Mouse (Mus musculus): ENCODE measurements around the gene Gm14418. TPM values are rescaled to one million over a fixed set of nuclear protein-coding genes. Genes with fewer than 3 reads are reported as not detected.

Gm14418 gene
- 1 to 10 TPM; 2.1 to 3.9 TPM for total RNA-seq (2023)

GRCm38 (mm10) chr2:177398096-177398495 is at the start of gene Gm14418:
Gene Gm14418, minus strand, starts transcription at chr2:177398320.

Other genes with a start within 250 kb of the Gm14418 start
- 1 to 10 TPM; 5.9 to 7.8 TPM for gene Gm14410, start 191.9 kb downstream of the Gm14418 start, total RNA-seq (2023)
- gene Gm14409, start 131.3 kb downstream of the Gm14418 start, total RNA-seq (2023): not detected
- not detected for gene Gm14412, start 74.0 kb downstream of the Gm14418 start, total RNA-seq (2023)
- gene Zfp970, start 66.4 kb upstream of the Gm14418 start, total RNA-seq (2023): 1 to 10 TPM; 3.3 to 4.7 TPM
- 1 to 10 TPM; 5.5 to 5.7 TPM for gene Gm14403, start 99.9 kb upstream of the Gm14418 start, total RNA-seq (2023)
- gene Gm14406, start 179.9 kb upstream of the Gm14418 start, total RNA-seq (2023): not detected